Mouse (Mus musculus) layer of hippocampus, postnatal 10 days (tissue): ENCODE measurements around the gene Ms4a8a. TPM values are rescaled to one million over a fixed set of nuclear protein-coding genes. Genes with fewer than 3 reads are reported as not detected.
A peak's percentile ranks its signal among the peaks of the same experiment; 100 is the strongest.
"Not testable (repeated sequence)": the region's sequence is repeated elsewhere in the genome, so short reads cannot be mapped to it uniquely, and the experiment has no call there.

ENCODE experiments used
- DNase-seq, 2 experiments: peaks; one replicate each; pipeline ENCODE4 v3.0.0; 2021; ENCODE audit warnings: low spot score in 2 of 2
- long read RNA-seq: library from polyadenylated mRNA; stranded (forward); transcript quantifications from one replicate; pipeline ENCODE4 v2.0.0, GENCODE M21; 2023
- total RNA-seq, 2 experiments: library from RNA; stranded (reverse); gene quantifications; 2 replicates each; pipeline ENCODE4 v1.2.3; 2021

Gene Ms4a8a
- not detected for total RNA-seq
- long read RNA-seq = 0 reads

DNA sequence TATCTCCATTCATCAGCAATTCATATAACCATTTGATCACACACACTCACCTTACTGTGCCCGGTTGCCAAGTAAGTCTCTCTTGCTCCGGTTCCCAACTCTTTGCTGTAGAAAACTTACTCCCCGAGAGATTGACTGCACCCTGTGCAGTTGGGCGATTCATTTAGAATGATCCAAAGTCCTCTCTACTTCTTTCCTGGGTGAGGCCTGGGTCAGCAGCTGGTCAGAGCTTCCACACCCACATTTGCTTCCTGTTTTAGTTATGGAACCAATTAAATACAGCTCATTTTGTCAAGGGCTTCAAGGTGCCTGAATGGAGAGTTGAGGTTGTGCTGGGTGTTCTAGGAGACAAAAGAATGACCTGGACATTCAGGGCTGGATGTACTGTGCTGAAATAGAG, at the start of gene Ms4a8a:
Gene Ms4a8a (minus strand): TSS at position 169 of the 400 bp plus-strand sequence.
- DNase-seq = no peak

DNA sequence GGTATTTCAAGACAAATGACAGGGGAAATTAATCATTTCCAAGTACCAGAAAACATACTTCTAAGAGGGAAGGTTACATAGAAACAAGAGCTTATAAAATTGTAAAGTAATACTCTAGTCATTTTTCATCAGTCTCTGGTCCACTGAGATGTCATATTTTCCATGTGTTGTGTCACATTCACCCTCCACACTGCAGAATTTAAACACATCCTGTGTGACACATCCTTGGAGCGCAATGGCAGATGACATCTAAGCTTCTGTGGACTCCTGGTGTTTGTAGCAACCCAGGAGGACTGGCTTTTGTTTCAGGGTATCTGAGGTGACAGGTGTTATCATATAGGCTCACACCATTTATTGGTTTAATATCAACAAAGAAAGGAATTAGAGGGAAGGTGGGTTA, 48.8 kb upstream of the Ms4a8a start:
- no peak for DNase-seq

DNA sequence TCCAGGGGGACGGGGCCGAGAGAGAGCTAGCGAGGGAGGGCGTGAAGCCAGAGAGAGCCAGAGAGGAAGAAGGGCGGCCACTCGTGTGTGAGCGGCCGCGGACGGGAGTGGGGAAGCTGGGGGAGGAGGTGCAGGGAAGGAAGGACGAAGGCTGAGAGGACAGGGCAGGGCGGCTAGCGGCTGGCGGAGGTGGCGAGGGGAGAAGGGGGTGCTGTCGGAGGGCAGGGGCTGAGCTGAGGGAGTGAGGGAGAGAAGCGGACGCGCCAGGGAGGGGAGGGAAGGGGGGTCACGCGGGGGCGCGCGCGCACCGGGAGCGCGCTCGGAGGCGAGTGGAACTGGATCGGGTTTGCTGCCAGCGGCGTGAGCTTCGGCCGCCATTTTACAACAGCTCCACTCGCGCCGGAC, 40.1 kb upstream of the Ms4a8a start:
- peak; percentile 17 to 28 for DNase-seq

DNA sequence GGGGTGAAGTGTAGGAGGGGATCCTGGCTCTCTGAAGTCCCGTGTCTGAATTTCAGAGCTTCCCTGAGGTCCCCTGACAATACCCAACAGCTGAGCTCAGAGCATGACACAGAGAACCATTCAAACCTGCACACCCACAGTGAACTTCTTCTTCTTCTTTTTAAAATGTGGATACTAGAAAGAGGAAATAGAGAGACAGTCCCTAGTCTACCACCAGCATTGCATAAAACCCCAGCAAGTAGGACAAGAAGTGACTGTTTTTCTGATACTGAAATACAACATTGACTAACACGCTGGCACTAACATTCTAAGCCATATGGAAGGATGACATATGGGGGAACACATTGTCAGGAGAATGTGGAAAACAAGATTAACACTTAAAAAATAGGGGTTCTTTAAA, 38.4 kb upstream of the Ms4a8a start:
- no peak for DNase-seq

DNA sequence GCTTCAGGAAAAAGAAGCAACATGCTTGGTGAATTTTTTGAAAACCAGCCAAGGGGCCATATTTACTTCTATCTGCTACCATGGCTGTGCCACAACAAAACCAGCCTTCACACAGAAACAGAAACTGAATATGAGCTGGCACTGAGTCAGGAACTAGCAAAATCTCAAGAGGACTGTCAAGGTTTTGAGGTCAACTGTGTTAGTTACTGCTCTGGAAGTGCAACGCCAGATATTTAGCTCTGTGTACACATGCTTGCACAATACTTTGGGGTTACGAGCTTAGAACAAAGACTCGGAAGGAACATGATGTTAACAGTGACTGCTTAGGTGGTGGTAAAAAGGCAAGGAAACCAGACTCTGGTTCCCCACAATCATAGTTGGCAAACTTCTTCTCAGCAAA, 26.8 kb upstream of the Ms4a8a start:
- DNase-seq = no peak

DNA sequence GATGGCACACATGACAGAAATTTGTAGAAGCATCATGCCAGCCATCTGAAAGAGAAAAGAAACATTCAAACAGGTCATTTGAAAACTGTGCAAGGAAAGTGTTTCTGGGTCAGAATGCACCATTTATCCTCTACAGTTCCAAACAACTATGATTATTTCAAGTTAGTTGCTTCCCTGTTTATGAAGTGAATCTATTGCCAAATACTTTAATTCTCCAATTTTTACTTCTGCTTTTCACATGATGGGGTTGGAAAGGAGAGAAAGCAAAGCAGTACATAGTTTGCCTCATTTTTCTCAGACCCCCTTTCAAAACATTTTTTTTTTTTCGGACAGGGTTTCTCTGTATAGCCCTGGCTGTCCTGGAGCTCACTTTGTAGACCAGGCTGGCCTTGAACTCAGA, 21.0 kb upstream of the Ms4a8a start:
- no peak for DNase-seq

DNA sequence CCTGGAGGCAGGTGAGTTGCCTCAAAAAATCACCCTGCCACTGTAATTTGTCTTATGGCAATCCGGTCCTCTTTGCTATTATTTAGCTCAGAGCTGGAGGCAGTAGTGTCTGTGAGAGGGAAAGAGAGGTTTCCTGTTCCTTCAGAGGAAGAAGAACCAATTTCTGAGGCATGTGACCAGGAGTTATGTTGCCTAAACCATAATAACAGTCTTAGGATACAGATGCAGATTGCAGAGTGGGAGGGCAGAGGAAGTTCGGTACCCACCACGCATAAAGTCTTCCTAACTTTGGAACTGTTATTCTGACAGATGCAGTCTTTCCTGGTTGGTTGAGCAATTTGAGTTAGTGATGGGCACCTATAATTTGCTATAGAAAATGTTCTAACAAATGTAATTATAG, 17.5 kb upstream of the Ms4a8a start:
- DNase-seq = no peak

DNA sequence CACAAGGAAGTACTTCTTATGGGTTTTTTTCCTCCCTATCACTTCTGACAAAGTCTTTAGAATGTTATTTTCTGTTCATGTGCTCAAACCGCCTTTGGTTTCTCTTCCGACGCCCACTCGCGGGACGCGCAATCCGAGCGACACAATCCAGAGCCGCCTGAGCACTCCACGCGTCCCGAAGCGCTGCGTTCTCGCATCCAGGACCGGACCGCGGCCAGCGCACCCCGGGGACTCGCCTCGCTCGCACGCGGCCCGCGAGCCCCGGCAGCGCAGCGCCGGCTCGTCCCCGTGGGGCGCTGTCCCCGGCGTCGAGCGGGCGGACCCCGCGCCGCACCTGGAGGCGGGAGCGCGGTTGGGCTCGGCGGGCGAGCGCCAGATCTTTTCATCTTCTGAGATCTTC, 11.2 kb upstream of the Ms4a8a start:
- DNase-seq = peak in 1 of 2 experiments; percentile 10

DNA sequence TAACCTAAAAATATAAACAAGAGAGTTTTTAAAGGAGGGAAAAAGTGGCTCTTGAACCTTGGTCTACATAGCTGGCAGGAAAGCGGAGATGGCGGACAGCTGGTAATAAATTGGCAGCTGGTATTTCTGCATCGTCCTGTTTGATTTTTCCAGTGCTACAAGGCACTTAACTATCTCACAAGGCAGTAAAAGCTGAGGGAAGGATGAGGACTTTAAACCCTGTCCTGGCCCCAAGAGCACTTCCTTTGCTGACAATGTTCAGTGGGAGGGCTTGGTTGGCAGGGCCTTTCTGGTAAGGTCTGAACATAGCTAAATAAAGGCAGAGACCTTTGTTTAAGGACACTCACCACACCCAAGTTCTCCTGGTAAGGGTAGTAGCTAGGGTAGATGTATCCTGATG, 10.5 kb downstream of the Ms4a8a start:
- no peak for DNase-seq

DNA sequence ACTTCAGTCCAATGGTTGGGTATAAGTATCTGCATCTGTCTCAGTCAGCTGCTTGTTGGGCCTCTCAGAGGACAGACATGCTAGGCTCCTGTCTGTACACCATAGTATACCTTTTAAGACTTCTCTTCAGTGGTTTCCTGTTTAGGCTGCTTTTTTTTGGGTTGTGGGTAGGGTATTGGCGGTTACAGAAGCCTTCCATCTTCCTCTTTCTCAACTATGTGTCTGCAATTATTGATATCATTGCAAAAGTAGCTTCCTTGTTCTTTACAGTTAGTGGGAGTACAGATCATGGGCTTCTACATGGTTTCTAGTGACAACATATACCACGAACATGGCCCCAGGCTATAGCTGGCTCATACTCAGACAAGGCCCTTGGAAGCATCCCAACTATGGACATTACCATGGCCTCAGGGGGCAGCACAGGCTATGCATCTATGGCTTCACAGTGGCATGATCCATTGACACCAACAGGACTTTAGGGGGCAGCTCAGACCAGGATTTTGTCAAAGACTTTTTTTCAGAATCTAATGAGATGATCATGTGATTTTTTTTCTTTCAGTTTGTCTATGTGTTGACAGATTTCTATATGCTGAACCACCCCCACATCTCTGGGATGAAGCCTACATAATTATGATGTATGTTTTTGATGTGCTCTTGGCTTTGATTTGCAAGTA, 15.6 kb downstream of the Ms4a8a start:
- no peak for DNase-seq

DNA sequence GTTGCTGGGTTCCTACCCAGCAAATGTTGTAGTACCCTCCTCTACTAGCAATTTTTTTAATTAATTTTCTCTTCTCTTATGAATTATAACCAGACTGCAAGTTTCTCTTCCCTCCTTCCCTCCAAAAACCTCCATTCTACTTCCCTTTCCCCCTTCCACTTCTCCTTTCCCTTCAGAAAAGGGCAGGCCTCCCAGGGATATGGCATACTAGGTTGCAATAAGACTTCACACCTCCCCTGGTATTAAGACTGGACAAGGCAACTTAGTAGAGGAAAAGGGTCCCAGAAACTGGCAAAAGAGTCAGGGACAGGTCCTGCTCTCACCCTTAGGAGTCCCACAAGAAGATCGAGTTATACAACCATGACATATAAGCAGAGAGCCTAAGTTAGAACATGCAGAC, 20.0 kb downstream of the Ms4a8a start:
- DNase-seq = no peak

DNA sequence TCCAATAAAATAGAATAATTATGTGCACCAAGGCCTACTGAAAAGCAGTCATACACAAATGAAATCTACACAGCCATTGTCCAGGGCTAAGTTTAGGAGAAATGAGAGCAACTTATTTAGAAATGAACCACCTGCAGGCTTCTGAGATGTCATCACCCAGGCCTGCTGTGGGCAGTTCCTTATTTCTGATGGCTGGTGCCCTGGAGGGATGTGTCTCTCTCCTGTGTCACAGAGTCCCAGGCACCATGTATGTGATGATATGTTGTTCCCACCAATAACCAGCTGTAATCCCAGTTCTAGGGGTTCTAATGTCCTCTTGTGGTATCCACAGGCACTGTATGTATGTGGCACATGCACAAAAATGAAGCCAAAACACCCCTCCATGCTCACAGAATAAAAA, 20.9 kb downstream of the Ms4a8a start:
- no peak for DNase-seq

DNA sequence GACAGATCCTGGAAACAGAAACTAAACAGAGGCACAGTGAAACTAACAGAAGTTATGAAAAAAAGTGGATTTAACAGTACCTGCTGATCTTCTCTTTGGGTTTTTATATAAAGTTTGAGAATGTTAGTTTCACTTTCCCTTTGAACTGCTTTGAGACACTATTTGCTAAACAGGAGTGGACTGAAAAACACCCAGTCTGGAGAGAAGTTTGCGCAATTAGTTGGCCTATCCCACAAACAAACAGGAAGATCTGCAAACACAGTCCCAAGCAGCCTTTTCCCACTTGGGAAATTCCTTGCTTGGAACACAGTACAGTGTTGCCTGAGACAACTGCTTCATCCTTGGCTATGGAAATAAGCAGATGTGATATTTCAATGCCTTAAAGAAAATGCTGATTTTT, 25.2 kb downstream of the Ms4a8a start:
- DNase-seq = not testable (repeated sequence)

DNA sequence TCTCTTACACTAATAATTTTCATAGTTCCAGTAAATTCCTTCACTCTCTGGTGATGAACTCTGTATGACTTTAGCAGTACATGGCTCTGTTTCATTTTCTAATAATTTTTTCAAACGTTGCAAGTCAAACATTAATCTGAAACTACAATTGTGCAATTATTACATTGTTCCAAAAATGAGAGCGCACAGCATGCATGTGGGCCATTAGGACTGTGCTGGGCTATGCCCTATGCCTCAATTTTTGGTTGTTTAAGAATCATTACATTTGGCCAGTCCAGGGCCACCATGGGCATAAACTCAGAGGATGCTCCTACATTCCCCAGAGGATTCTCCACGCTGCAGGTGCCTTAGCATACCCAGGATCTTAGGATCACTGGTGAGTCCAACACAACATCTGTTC, 27.6 kb downstream of the Ms4a8a start:
- no peak for DNase-seq

DNA sequence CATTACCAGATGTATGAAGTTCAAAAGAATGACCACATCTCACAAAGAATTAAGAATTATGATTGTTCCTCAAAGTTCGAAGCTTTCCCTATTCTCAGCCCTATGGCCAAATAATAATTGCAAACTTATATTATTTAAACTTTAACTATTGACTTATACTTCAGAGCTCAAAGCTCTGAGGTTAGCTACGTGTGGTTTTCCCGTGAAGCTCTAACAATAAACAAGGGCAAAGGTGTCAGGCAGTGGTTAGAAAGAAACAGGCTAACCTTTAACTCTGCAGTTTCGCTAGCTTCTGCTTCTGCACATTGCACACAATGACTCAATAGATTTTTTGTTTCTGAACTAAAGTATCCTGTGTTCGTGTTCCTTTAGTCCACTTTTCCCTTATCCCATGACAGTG, 28.0 kb downstream of the Ms4a8a start:
- DNase-seq = no peak

DNA sequence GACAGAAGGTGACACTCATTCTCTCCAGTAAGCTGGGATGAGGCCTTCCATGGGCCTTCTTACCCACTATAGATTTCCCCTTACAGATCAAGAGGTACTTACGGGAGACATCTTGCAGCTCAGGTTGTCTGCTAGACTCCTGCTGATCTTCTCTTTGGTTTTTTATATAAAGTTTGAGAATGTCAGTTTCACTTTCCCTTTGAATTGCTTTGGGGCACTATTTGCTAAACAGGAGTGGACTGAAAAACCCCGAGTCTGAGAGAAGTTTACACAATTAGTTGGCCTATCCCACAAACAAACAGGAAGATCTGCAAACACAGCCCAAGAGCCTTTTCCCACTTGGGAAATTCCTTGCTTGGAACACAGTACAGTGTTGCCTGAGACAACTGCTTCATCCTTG, 30.6 kb downstream of the Ms4a8a start:
- no peak for DNase-seq

DNA sequence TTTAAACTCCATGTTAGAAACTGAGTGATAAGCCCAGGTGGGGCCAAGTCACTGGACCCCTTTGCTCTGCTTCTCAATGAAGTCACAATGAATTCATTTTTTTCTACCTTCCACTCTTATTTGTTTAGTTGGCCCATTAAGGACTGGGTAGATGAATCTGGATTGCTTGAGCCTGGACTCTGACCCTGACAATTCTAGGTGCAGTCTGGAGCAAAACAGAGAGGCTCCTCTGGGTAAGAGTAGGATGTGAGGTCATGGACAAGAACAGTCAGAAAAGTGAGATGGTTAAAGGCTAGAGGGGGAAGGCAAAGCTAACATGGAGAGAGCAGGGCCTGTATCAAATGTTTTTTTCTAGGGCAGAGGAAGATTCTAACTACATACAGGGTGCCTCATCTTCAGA, 31.5 kb downstream of the Ms4a8a start:
- DNase-seq = no peak

DNA sequence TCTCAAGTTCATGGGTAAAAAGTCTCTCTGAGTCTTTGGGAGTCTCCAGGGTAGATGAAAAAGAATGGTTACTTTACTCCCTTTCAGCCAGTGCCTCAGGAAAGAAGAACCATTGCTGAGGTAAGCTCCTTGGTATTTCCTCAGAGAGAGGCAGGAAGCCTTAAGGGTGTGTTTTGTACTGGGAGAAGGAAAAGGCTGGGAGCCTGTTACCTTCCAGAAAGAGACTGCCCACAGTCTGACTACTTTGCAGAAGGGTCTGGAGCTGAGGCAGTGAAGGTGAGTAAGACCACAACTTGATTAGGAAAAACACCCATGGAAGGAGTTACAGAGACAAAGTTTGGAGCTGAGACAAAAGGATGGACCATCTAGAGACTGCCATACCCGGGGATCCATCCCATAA, 32.4 kb downstream of the Ms4a8a start:
- DNase-seq = no peak

DNA sequence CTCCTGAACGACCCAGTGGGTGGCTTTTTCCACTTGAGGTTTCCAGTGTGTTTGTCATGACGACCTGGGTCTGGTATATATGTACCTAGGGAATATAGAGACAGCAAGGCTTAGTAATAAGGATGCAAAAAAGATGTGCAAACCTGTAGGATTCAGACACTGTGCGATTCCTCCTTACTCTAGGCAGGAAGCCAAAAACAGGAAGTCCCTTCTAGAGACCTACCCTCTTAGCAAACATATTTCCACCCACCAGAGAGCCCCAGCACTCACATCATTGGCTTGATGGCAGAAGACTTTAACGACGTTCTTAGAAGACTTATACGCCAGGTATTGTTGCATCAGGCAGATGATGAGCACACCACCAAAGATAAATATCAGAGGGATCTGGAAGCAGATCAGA, 32.9 kb downstream of the Ms4a8a start:
- no peak for DNase-seq

DNA sequence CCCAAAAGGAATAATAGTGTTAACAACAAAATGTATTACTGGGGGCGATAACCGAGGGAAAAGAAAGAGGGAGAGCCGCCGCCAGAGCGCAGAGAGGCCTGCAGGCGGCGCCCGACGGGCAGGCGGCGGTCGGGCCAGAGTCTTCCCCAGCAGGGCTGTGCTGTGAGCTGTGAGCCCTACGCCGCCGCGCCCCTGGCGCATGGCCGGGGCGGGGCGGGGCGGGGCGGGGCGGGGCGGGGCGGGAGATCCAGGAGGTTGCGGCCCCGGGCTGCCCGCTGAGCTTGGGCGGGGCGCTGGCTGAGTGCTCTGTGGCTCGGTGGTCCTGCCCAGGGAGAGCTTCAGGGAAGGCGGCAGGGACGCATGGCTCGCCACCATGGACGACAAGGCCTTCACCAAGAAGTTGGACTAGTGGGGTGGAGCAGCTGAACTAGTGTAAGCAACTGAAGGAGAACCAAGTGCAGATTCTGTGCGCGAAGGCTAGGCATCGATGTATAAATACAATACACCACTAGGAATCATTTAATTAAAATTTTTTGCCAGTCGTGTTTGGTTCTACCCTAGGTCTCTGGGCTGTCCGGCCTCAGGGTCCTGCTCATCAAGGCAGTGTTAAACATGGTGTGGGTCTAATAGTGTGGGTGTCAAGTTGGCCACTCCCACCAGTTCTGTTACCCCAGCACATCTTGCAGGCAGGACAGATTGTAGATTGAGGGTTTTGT, 35.7 kb downstream of the Ms4a8a start:
- DNase-seq = peak; percentile 15 to 50

DNA sequence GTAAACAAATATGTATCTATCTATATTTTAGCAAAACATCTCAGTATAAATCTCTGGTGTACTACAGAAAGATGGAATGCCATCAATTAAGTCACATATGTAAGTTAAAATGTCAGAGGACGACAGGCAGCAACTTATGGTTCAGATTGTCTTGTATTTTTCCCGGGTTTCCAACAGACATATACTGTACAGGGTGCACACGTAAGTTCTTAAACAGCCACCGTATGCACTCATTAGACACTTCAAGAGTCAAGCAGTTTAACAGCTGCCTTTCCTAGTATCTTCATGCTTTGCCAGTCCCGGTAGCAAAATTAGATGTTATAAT, 36.3 kb downstream of the Ms4a8a start:
- no peak for DNase-seq

DNA sequence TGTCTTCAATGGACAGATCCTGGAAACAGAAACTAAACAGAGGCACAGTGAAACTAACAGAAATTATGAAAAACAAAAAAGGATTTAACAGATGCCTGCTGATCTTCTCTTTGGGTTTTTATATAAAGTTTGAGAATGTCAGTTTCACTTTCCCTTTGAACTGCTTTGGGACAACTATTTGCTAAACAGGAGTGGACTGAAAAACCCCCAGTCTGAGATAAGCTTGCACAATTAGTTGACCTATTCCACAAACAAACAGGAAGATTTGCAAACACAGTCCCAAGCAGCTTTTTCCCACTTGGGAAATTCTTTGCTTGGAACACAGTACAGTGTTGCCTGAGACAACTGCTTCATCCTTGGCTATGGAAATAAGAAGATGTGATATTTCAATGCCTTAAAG, 43.3 kb downstream of the Ms4a8a start:
- DNase-seq = no peak

DNA sequence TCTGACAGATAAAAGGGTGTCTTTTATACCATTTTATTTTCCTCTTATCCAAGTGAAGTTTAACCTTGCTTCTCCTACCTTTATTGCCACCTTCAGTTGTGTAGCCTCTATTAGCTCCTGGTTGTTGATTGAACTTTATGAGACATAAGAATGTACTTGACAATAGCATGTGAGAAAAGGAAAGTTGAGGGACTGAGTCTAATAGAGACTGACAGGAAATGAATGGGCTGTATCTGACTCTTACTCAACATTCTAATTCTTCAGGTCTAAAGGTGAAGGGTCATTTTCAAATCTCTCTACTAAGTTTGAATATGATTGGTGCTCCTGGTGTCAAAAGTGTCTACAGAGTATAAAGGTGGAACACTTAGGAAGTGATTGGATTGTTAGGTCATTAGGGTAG, 58.5 kb downstream of the Ms4a8a start:
- no peak for DNase-seq
